Mouse (Mus musculus): ENCODE results near the gene Baiap2. TPM values are rescaled to one million over a fixed set of nuclear protein-coding genes. Genes with fewer than 3 reads are reported as not detected.

Baiap2 gene
- 27.4 and 29.5 TPM in 2 replicates for polyA plus RNA-seq (2011; ENCODE audit: insufficient read length, low read depth, missing spikeins)

GRCm38 (mm10) chr11:119942727-119943427 is at the start of gene Baiap2:
Gene Baiap2 (plus strand): TSS chr11:119942763.
- H3K4me1 ChIP-seq (ENCODE audit: control insufficient read depth, insufficient read depth, low read length), result peaks cover 11% of the 10 kb centered on the region; the same call in 1 of the 2 replicates
- peak within 1 kb of the TSS; percentile 91 for H3K4me3 ChIP-seq (ENCODE audit: insufficient read depth, low read length)
- TF ChIP-seq CTCF (IDR thresholded peaks at IDR 0.05; ENCODE audit: borderline replicate concordance, insufficient read depth, low read length) (no peak), POLR2A (IDR thresholded peaks at IDR 0.05; ENCODE audit: low read depth, low read length) (peak; percentile 100)
- H3K27ac ChIP-seq (ENCODE audit: insufficient read depth, low read length), result peak within 1 kb of the TSS; percentile 28; the same call in 1 of the 2 replicates

- Histone ChIP-seq H3K4me3 (ENCODE audit: insufficient read depth, low read length) (no peak overlapping the region), H3K27ac (ENCODE audit: insufficient read depth, low read length) (no peak overlapping the region), H3K4me1 (ENCODE audit: control insufficient read depth, insufficient read depth, low read length) (no peaks in the 10 kb centered on the region)
- TF ChIP-seq CTCF (IDR thresholded peaks at IDR 0.05; ENCODE audit: borderline replicate concordance, insufficient read depth, low read length) (no peak), POLR2A (IDR thresholded peaks at IDR 0.05; ENCODE audit: low read depth, low read length) (no peak)
These were observed 48.8 kb upstream of the Baiap2 start for GRCm38 (mm10) chr11:119893667-119894236.

GRCm38 (mm10) chr11:119894634-119895033 is 47.9 kb upstream of the Baiap2 start:
- Histone ChIP-seq H3K27ac (ENCODE audit: insufficient read depth, low read length) (no peak overlapping the region), H3K4me1 (ENCODE audit: control insufficient read depth, insufficient read depth, low read length) (no peaks in the 10 kb centered on the region), H3K4me3 (ENCODE audit: insufficient read depth, low read length) (no peak overlapping the region)
- no peak for TF ChIP-seq CTCF (IDR thresholded peaks at IDR 0.05; ENCODE audit: borderline replicate concordance, insufficient read depth, low read length)
- no peak for TF ChIP-seq POLR2A (IDR thresholded peaks at IDR 0.05; ENCODE audit: low read depth, low read length)

GRCm38 (mm10) chr11:119897041-119897440 is 45.5 kb upstream of the Baiap2 start:
- Histone ChIP-seq H3K27ac (ENCODE audit: insufficient read depth, low read length) (no peak overlapping the region), H3K4me1 (ENCODE audit: control insufficient read depth, insufficient read depth, low read length) (no peaks in the 10 kb centered on the region), H3K4me3 (ENCODE audit: insufficient read depth, low read length) (no peak overlapping the region)
- no peak for TF ChIP-seq POLR2A (IDR thresholded peaks at IDR 0.05; ENCODE audit: low read depth, low read length)

GRCm38 (mm10) chr11:119898976-119899375 is 43.6 kb upstream of the Baiap2 start:
- TF ChIP-seq CTCF (IDR thresholded peaks at IDR 0.05; ENCODE audit: borderline replicate concordance, insufficient read depth, low read length) (no peak), POLR2A (IDR thresholded peaks at IDR 0.05; ENCODE audit: low read depth, low read length) (no peak)
- Histone ChIP-seq H3K4me3 (ENCODE audit: insufficient read depth, low read length) (no peak overlapping the region), H3K27ac (ENCODE audit: insufficient read depth, low read length) (no peak overlapping the region), H3K4me1 (ENCODE audit: control insufficient read depth, insufficient read depth, low read length) (no peaks in the 10 kb centered on the region)

- no peak for TF ChIP-seq CTCF (IDR thresholded peaks at IDR 0.05; ENCODE audit: borderline replicate concordance, insufficient read depth, low read length)
- TF ChIP-seq POLR2A (IDR thresholded peaks at IDR 0.05; ENCODE audit: low read depth, low read length), result no peak
- no peaks in the 10 kb centered on the region for H3K4me1 ChIP-seq (ENCODE audit: control insufficient read depth, insufficient read depth, low read length)
- H3K4me3 ChIP-seq (ENCODE audit: insufficient read depth, low read length), result no peak overlapping the region
- H3K27ac ChIP-seq (ENCODE audit: insufficient read depth, low read length), result no peak overlapping the region
These were observed 41.4 kb upstream of the Baiap2 start for GRCm38 (mm10) chr11:119901174-119901573.

- Histone ChIP-seq H3K4me3 (ENCODE audit: insufficient read depth, low read length) (no peak overlapping the region), H3K4me1 (ENCODE audit: control insufficient read depth, insufficient read depth, low read length) (no peaks in the 10 kb centered on the region), H3K27ac (ENCODE audit: insufficient read depth, low read length) (no peak overlapping the region)
- TF ChIP-seq POLR2A (IDR thresholded peaks at IDR 0.05; ENCODE audit: low read depth, low read length) (no peak), CTCF (IDR thresholded peaks at IDR 0.05; ENCODE audit: borderline replicate concordance, insufficient read depth, low read length) (no peak)
These were observed 39.7 kb upstream of the Baiap2 start for GRCm38 (mm10) chr11:119902891-119903290.

GRCm38 (mm10) chr11:119904621-119905286 is 37.8 kb upstream of the Baiap2 start:
- H3K4me3 ChIP-seq (ENCODE audit: insufficient read depth, low read length), result no peak overlapping the region
- H3K4me1 ChIP-seq (ENCODE audit: control insufficient read depth, insufficient read depth, low read length), result no peaks in the 10 kb centered on the region
- no peak overlapping the region for H3K27ac ChIP-seq (ENCODE audit: insufficient read depth, low read length)
- TF ChIP-seq CTCF (IDR thresholded peaks at IDR 0.05; ENCODE audit: borderline replicate concordance, insufficient read depth, low read length), result peak; percentile 97
- TF ChIP-seq POLR2A (IDR thresholded peaks at IDR 0.05; ENCODE audit: low read depth, low read length), result no peak

GRCm38 (mm10) chr11:119905794-119906193 is 36.8 kb upstream of the Baiap2 start:
- Histone ChIP-seq H3K4me1 (ENCODE audit: control insufficient read depth, insufficient read depth, low read length) (no peaks in the 10 kb centered on the region), H3K27ac (ENCODE audit: insufficient read depth, low read length) (no peak overlapping the region), H3K4me3 (ENCODE audit: insufficient read depth, low read length) (no peak overlapping the region)
- TF ChIP-seq POLR2A (IDR thresholded peaks at IDR 0.05; ENCODE audit: low read depth, low read length) (no peak), CTCF (IDR thresholded peaks at IDR 0.05; ENCODE audit: borderline replicate concordance, insufficient read depth, low read length) (no peak)
